Mouse (Mus musculus): Measurements from ENCODE around the gene Mfsd12.

- TF ChIP-seq CTCF (conservative IDR thresholded peaks at IDR 0.05; ENCODE audit: insufficient read depth, insufficient read length, low read depth, low read length) (no peak), POLR2A (IDR thresholded peaks at IDR 0.05; ENCODE audit: low read depth, low read length) (no peak)
These were observed 55.5 kb downstream of the Mfsd12 start for GRCm38 (mm10) chr10:81412586-81413309.

Measured in kidney, adult 2 months (tissue).